Mouse (Mus musculus) liver, adult 2 months (tissue): Measurements from ENCODE around the gene Plpp6.

Source experiments
- CTCF ChIP-seq: fragments of 200-500 bp; IDR thresholded peaks from 2 replicates; pipeline ENCODE4 v1.5.1; 2011; ENCODE audit warnings: low read depth, low read length, control low read depth
- POLR2A ChIP-seq: fragments of 200-500 bp; IDR thresholded peaks from 2 replicates; pipeline ENCODE4 v1.6.1; 2011; ENCODE audit warnings: low read length, control low read depth; ENCODE audit not compliant: insufficient read depth; ENCODE audit errors: extremely low read depth

GRCm38 (mm10) chr19:28963113-28963512 is 640 bp upstream of the Plpp6 start:
- TF ChIP-seq POLR2A (no peak), CTCF (no peak)
